Mouse (Mus musculus) testis, postnatal 14 days (tissue): ENCODE results near the gene Bola2.
"Not testable (repeated sequence)": the region's sequence is repeated elsewhere in the genome, so short reads cannot be mapped to it uniquely, and the experiment has no call there.

Experiments used
- DNase-seq: peaks from one replicate; pipeline ENCODE4 v3.0.0; 2021; ENCODE audit warnings: low spot score

The Bola2 gene

GRCm38 (mm10) chr7:126695210-126695611, at the start of gene Bola2:
Gene Bola2, plus strand, starts transcription at chr7:126695401.
- peak; percentile 69 for DNase-seq

GRCm38 (mm10) chr7:126645708-126646107, 49.5 kb upstream of the Bola2 start:
- no peak for DNase-seq

- no peak for DNase-seq
These were observed 46.7 kb upstream of the Bola2 start for GRCm38 (mm10) chr7:126648486-126648885.

- DNase-seq = peak; percentile 92
These were observed 45.8 kb upstream of the Bola2 start, which contains the start of gene Sgf29 for GRCm38 (mm10) chr7:126649231-126650051. Gene Sgf29, plus strand, starts transcription at chr7:126649309.

GRCm38 (mm10) chr7:126650852-126651251, 44.3 kb upstream of the Bola2 start:
- DNase-seq = no peak

GRCm38 (mm10) chr7:126653991-126654390, 41.2 kb upstream of the Bola2 start:
- no peak for DNase-seq

GRCm38 (mm10) chr7:126655695-126656094, 39.5 kb upstream of the Bola2 start:
- DNase-seq = no peak

GRCm38 (mm10) chr7:126657522-126657921, 37.7 kb upstream of the Bola2 start:
- no peak for DNase-seq

GRCm38 (mm10) chr7:126659771-126660170, 35.4 kb upstream of the Bola2 start:
- no peak for DNase-seq

- no peak for DNase-seq
These were observed 31.6 kb upstream of the Bola2 start for GRCm38 (mm10) chr7:126663646-126664045.

GRCm38 (mm10) chr7:126665269-126665668, 29.9 kb upstream of the Bola2 start:
- no peak for DNase-seq

- no peak for DNase-seq
These were observed 27.6 kb upstream of the Bola2 start for GRCm38 (mm10) chr7:126667495-126668090.

GRCm38 (mm10) chr7:126668452-126668851, 26.7 kb upstream of the Bola2 start:
- DNase-seq = no peak

- no peak for DNase-seq
These were observed 25.0 kb upstream of the Bola2 start for GRCm38 (mm10) chr7:126670152-126670551.

- no peak for DNase-seq
These were observed 23.1 kb upstream of the Bola2 start for GRCm38 (mm10) chr7:126672111-126672510.

- no peak for DNase-seq
These were observed 20.1 kb upstream of the Bola2 start for GRCm38 (mm10) chr7:126675104-126675503.

- peak; percentile 80 for DNase-seq
These were observed 19.0 kb upstream of the Bola2 start, which contains the start of gene Sult1a1 for GRCm38 (mm10) chr7:126676207-126676606. Gene Sult1a1, minus strand, starts transcription at chr7:126676432.

GRCm38 (mm10) chr7:126676631-126677220, 18.5 kb upstream of the Bola2 start:
- no peak for DNase-seq

GRCm38 (mm10) chr7:126678545-126679341, 16.5 kb upstream of the Bola2 start:
- no peak for DNase-seq

GRCm38 (mm10) chr7:126679683-126680082, 15.5 kb upstream of the Bola2 start:
- no peak for DNase-seq

GRCm38 (mm10) chr7:126681221-126681620, 14.0 kb upstream of the Bola2 start:
- no peak for DNase-seq

- not testable (repeated sequence) for DNase-seq
These were observed 7.0 kb upstream of the Bola2 start for GRCm38 (mm10) chr7:126688156-126688555.
